Mouse (Mus musculus) colon, adult 2 months (tissue): ENCODE measurements around the gene Nsf. TPM values are rescaled to one million over a fixed set of nuclear protein-coding genes. Genes with fewer than 3 reads are reported as not detected.

Experiments
- polyA plus RNA-seq: library from polyadenylated mRNA; depleted of rRNA; stranded (reverse); fragments of >200 nt; gene quantifications from 2 replicates; pipeline ENCODE4 v1.2.3, GENCODE M21; 2012; rRNA removed

The Nsf gene
- polyA plus RNA-seq = 25.6 and 31.5 TPM in 2 replicates

GRCm38 (mm10) chr11:103953896-103954292 is at the start of gene Nsf:
Gene Nsf, minus strand, starts transcription at chr11:103954056.

GRCm38 (mm10) chr11:103773387-103774227 is 180.2 kb downstream of the Nsf start, which contains the start of gene Wnt3:
Gene Wnt3, plus strand, starts transcription at chr11:103774150.

Other genes starting within 250 kb of the Nsf start
- gene Wnt9b, start 204.2 kb downstream of the Nsf start, polyA plus RNA-seq = 0.02 TPM in 1 of 2 replicates, not detected in the other
- 0.03 TPM in 1 of 2 replicates, not detected in the other for gene Wnt3, start 179.9 kb downstream of the Nsf start, polyA plus RNA-seq
- 4.6 and 5.0 TPM in 2 replicates for gene Arf2, start 12.7 kb upstream of the Nsf start, polyA plus RNA-seq
- gene Crhr1, start 178.8 kb upstream of the Nsf start, polyA plus RNA-seq = 0.17 TPM in 1 of 2 replicates, not detected in the other
- gene Sppl2c, start 232.3 kb upstream of the Nsf start, polyA plus RNA-seq = not detected in 2 replicates